Comparison of ENCODE assay signal across 9 mouse cellular contexts in the genomic region with DNA sequence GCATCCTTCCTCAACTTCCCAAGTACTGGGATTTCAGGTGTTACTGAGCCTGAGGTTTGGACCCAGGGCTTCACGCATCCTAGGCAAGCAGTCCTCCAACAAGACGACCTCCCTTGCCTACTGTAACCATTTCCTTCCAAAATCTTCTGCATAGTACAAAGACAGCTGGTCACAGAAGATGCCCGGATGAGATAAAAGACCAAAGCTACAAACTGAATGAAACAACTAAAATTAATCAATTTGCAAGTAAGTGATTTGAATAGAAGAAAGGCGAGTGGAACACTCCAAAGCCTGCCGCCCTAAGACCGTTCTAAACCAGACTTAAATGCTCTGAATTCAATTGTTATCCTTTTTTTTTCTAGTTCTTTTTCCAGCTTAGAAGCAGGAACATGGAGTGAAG. TPM values are rescaled to one million over a fixed set of nuclear protein-coding genes. Genes with fewer than 3 reads are reported as not detected.
DNase-seq lines count a peak whose midpoint lies in the region; ATAC-seq lines count a peak whose summit lies in the region.
"Had no signal": no experiment of that assay in that cellular context is flagged by ENCODE, and none has a peak within 500 bp of the region (broad histone marks: within the 10 kb centered on the region; RNA-seq: fewer than 3 reads in every experiment).

No protein-coding gene starts in this region.

- DNase-seq in hindbrain, embryonic 14.5 days (ENCODE audit: low spot score): no peak
- DNase-seq in hindbrain, embryonic 11.5 days (ENCODE audit: low spot score): no peak
- DNase-seq in midbrain, embryonic 14.5 days: no peak
- no peak for DNase-seq in urinary bladder, adult 2 months (ENCODE audit: low spot score)
- no peak for DNase-seq in frontal cortex, adult 2 months (ENCODE audit: extremely low spot score in 1 of 2, low spot score in 1 of 2)
- DNase-seq: cerebellum, postnatal 14 days had no signal

- peak overlapping the region; percentile 32 for H3K4me2 ChIP-seq in hindbrain, embryonic 14.5 days (replicated peaks)
- no peak overlapping the region for H3K4me2 ChIP-seq in hindbrain, embryonic 11.5 days (replicated peaks; ENCODE audit: low read depth, low read length)
- peak overlapping the region; percentile 44; the same call in 1 of the 2 replicates for H3K4me2 ChIP-seq in embryonic facial prominence, embryonic 12.5 days (replicated peaks)
- H3K4me2 ChIP-seq in forebrain, embryonic 16.5 days (ENCODE audit: low read length): peak overlapping the region; percentile 47
- H3K4me2 ChIP-seq in midbrain, embryonic 14.5 days (ENCODE audit: low read length): peak overlapping the region; percentile 36; the same call in 1 of the 2 replicates

- no peak overlapping the region for H3K4me3 ChIP-seq in hindbrain, embryonic 14.5 days (replicated peaks; ENCODE audit: low read length)
- H3K4me3 ChIP-seq in hindbrain, embryonic 11.5 days (ENCODE audit: low read depth, low read length): no peak overlapping the region
- H3K4me3 ChIP-seq in embryonic facial prominence, embryonic 12.5 days: no peak overlapping the region
- no peak overlapping the region for H3K4me3 ChIP-seq in forebrain, embryonic 16.5 days (replicated peaks; ENCODE audit: low read length)
- no peak overlapping the region for H3K4me3 ChIP-seq in midbrain, embryonic 14.5 days (replicated peaks; ENCODE audit: low read depth, low read length)
- H3K4me3 ChIP-seq: left cerebral cortex, adult 2 months had no signal

- WGBS in hindbrain, embryonic 14.5 days: 50% methylated on average over 6 of the region's 6 CpGs
- WGBS in hindbrain, embryonic 11.5 days: 57% methylated on average over 6 of the region's 6 CpGs
- WGBS in embryonic facial prominence, embryonic 12.5 days: 58% methylated on average over 6 of the region's 6 CpGs
- WGBS in forebrain, embryonic 16.5 days: 26% methylated on average over 6 of the region's 6 CpGs
- WGBS in midbrain, embryonic 14.5 days: 53% methylated on average over 6 of the region's 6 CpGs

- H3K27ac ChIP-seq in hindbrain, embryonic 14.5 days: peak overlapping the region; percentile 3; the same call in 1 of the 2 replicates
- no peak overlapping the region for H3K27ac ChIP-seq in hindbrain, embryonic 11.5 days (ENCODE audit: low read depth, low read length)
- H3K27ac ChIP-seq in embryonic facial prominence, embryonic 12.5 days: no peak overlapping the region
- H3K27ac ChIP-seq in forebrain, embryonic 16.5 days (ENCODE audit: low read length): peak overlapping the region; percentile 60; the same call in 1 of the 2 replicates
- H3K27ac ChIP-seq in midbrain, embryonic 14.5 days (replicated peaks; ENCODE audit: low read depth, low read length): peak overlapping the region; percentile 33; the same call in 1 of the 2 replicates
- H3K27ac ChIP-seq: left cerebral cortex, adult 2 months had no signal

- peaks cover 40% of the 10 kb centered on the region for H3K4me1 ChIP-seq in hindbrain, embryonic 14.5 days (replicated peaks; ENCODE audit: control insufficient read depth, insufficient read depth, low read length)
- H3K4me1 ChIP-seq in hindbrain, embryonic 11.5 days (replicated peaks; ENCODE audit: control insufficient read depth, insufficient read depth, low read length): peaks cover 9% of the 10 kb centered on the region; the same call in 1 of the 2 replicates
- peaks cover 19% of the 10 kb centered on the region for H3K4me1 ChIP-seq in embryonic facial prominence, embryonic 12.5 days
- peaks cover 43% of the 10 kb centered on the region for H3K4me1 ChIP-seq in forebrain, embryonic 16.5 days (replicated peaks; ENCODE audit: control insufficient read depth, insufficient read depth, low read length)
- peaks cover 33% of the 10 kb centered on the region for H3K4me1 ChIP-seq in midbrain, embryonic 14.5 days (ENCODE audit: control insufficient read depth, insufficient read depth, low read length)

- H3K9ac ChIP-seq in hindbrain, embryonic 14.5 days: 0 out of 2 replicates have a peak overlapping the region, but pooled peaks have one; percentile 28
- H3K9ac ChIP-seq in hindbrain, embryonic 11.5 days (ENCODE audit: low read depth, low read length): no peak overlapping the region
- no peak overlapping the region for H3K9ac ChIP-seq in embryonic facial prominence, embryonic 12.5 days
- no peak overlapping the region for H3K9ac ChIP-seq in forebrain, embryonic 16.5 days (replicated peaks; ENCODE audit: low read depth, low read length)
- no peak overlapping the region for H3K9ac ChIP-seq in midbrain, embryonic 14.5 days (replicated peaks; ENCODE audit: low read length)

- H3K9me3 ChIP-seq in hindbrain, embryonic 14.5 days (ENCODE audit: control insufficient read depth, low read length): no peaks in the 10 kb centered on the region
- H3K9me3 ChIP-seq in hindbrain, embryonic 11.5 days (ENCODE audit: control insufficient read depth, low read length): no peaks in the 10 kb centered on the region
- H3K9me3 ChIP-seq in embryonic facial prominence, embryonic 12.5 days: no peaks in the 10 kb centered on the region
- no peaks in the 10 kb centered on the region for H3K9me3 ChIP-seq in forebrain, embryonic 16.5 days (ENCODE audit: control insufficient read depth, low read length)
- no peaks in the 10 kb centered on the region for H3K9me3 ChIP-seq in midbrain, embryonic 14.5 days (ENCODE audit: control insufficient read depth, low read length)

- no peaks in the 10 kb centered on the region for H3K27me3 ChIP-seq in hindbrain, embryonic 14.5 days (ENCODE audit: control insufficient read depth, insufficient read depth, low read length)
- H3K27me3 ChIP-seq in hindbrain, embryonic 11.5 days (ENCODE audit: control insufficient read depth, insufficient read depth, low read length): peaks cover 7% of the 10 kb centered on the region
- H3K27me3 ChIP-seq in embryonic facial prominence, embryonic 12.5 days: peaks cover 23% of the 10 kb centered on the region
- H3K27me3 ChIP-seq in forebrain, embryonic 16.5 days (replicated peaks; ENCODE audit: control insufficient read depth, insufficient read depth, low read length): no peaks in the 10 kb centered on the region
- H3K27me3 ChIP-seq in midbrain, embryonic 14.5 days (ENCODE audit: control insufficient read depth, insufficient read depth, low read length): no peaks in the 10 kb centered on the region

- no peak for ATAC-seq in hindbrain, embryonic 14.5 days (ENCODE audit: low FRiP score)
- ATAC-seq in hindbrain, embryonic 11.5 days (ENCODE audit: low FRiP score): no peak
- ATAC-seq in embryonic facial prominence, embryonic 12.5 days (ENCODE audit: insufficient number of reproducible peaks, insufficient read depth, low FRiP score, low TSS enrichment): no peak
- no peak for ATAC-seq in forebrain, embryonic 16.5 days
- no peak for ATAC-seq in midbrain, embryonic 14.5 days (ENCODE audit: low FRiP score, low TSS enrichment)

- H3K36me3 ChIP-seq in hindbrain, embryonic 14.5 days (replicated peaks; ENCODE audit: control insufficient read depth, insufficient read depth): no peaks in the 10 kb centered on the region
- H3K36me3 ChIP-seq in hindbrain, embryonic 11.5 days (ENCODE audit: control insufficient read depth, insufficient read depth, low read length): no peaks in the 10 kb centered on the region
- no peaks in the 10 kb centered on the region for H3K36me3 ChIP-seq in embryonic facial prominence, embryonic 12.5 days
- H3K36me3 ChIP-seq in forebrain, embryonic 16.5 days (ENCODE audit: control insufficient read depth, insufficient read depth): no peaks in the 10 kb centered on the region
- H3K36me3 ChIP-seq in midbrain, embryonic 14.5 days (ENCODE audit: control insufficient read depth, insufficient read depth, low read length): no peaks in the 10 kb centered on the region

RNA-seq across cellular contexts. Expression of a gene that starts 5.6 kb away (rescaled TPM):
- polyA plus RNA-seq in hindbrain, embryonic 14.5 days (2014; fragmentation: Nextera tagmentation; extraction: Ambion mirVana): 19.1 and 23.4 TPM in 2 replicates
- 11.2 and 14.4 TPM in 2 replicates for polyA plus RNA-seq in hindbrain, embryonic 11.5 days (2014; fragmentation: Nextera tagmentation; extraction: Ambion mirVana)
- polyA plus RNA-seq in embryonic facial prominence, embryonic 12.5 days (2016; fragmentation: Nextera tagmentation; extraction: Ambion mirVana): 7.9 and 8.9 TPM in 2 replicates
- 28.9 and 31.9 TPM in 2 replicates for polyA plus RNA-seq in forebrain, embryonic 16.5 days (2015; fragmentation: Nextera tagmentation; extraction: Ambion mirVana)
- 30.6 and 32.7 TPM in 2 replicates for polyA plus RNA-seq in midbrain, embryonic 14.5 days (2014; fragmentation: Nextera tagmentation; extraction: Ambion mirVana)
- polyA plus RNA-seq in urinary bladder, adult 2 months (2012; rRNA removed): 0.95 and 1.5 TPM in 2 replicates
- 10.8 and 11.1 TPM in 2 replicates for polyA plus RNA-seq in frontal cortex, adult 2 months (2012; rRNA removed)

RNA-seq across cellular contexts. Expression of a gene that starts 12.5 kb away (rescaled TPM):
- 5.4 and 5.5 TPM in 2 replicates for polyA plus RNA-seq in hindbrain, embryonic 14.5 days (2014; fragmentation: Nextera tagmentation; extraction: Ambion mirVana)
- polyA plus RNA-seq in hindbrain, embryonic 11.5 days (2014; fragmentation: Nextera tagmentation; extraction: Ambion mirVana): 5.0 and 6.8 TPM in 2 replicates
- 9.2 and 9.9 TPM in 2 replicates for polyA plus RNA-seq in embryonic facial prominence, embryonic 12.5 days (2016; fragmentation: Nextera tagmentation; extraction: Ambion mirVana)
- 10.4 and 12.2 TPM in 2 replicates for polyA plus RNA-seq in forebrain, embryonic 16.5 days (2015; fragmentation: Nextera tagmentation; extraction: Ambion mirVana)
- 5.6 and 7.3 TPM in 2 replicates for polyA plus RNA-seq in midbrain, embryonic 14.5 days (2014; fragmentation: Nextera tagmentation; extraction: Ambion mirVana)
- 1.8 and 2.3 TPM in 2 replicates for polyA plus RNA-seq in urinary bladder, adult 2 months (2012; rRNA removed)
- polyA plus RNA-seq in frontal cortex, adult 2 months (2012; rRNA removed): 7.5 and 8.3 TPM in 2 replicates

RNA-seq across cellular contexts. Expression of a gene that starts 33.6 kb away (rescaled TPM):
- polyA plus RNA-seq in hindbrain, embryonic 14.5 days (2014; fragmentation: Nextera tagmentation; extraction: Ambion mirVana): 6.7 and 6.8 TPM in 2 replicates
- polyA plus RNA-seq in hindbrain, embryonic 11.5 days (2014; fragmentation: Nextera tagmentation; extraction: Ambion mirVana): 31.5 and 33.3 TPM in 2 replicates
- polyA plus RNA-seq in embryonic facial prominence, embryonic 12.5 days (2016; fragmentation: Nextera tagmentation; extraction: Ambion mirVana): 32.9 and 33.1 TPM in 2 replicates
- 8.5 and 10.8 TPM in 2 replicates for polyA plus RNA-seq in forebrain, embryonic 16.5 days (2015; fragmentation: Nextera tagmentation; extraction: Ambion mirVana)
- polyA plus RNA-seq in midbrain, embryonic 14.5 days (2014; fragmentation: Nextera tagmentation; extraction: Ambion mirVana): 4.7 and 8.5 TPM in 2 replicates
- 4.3 and 4.6 TPM in 2 replicates for polyA plus RNA-seq in urinary bladder, adult 2 months (2012; rRNA removed)
- 3.5 and 3.8 TPM in 2 replicates for polyA plus RNA-seq in frontal cortex, adult 2 months (2012; rRNA removed)

Comparison
In these comparisons a context has a peak if more than half of its experiments do, and no peak if none do; other contexts are left out.
1. H3K27ac ChIP-seq: peak in hindbrain, embryonic 14.5 days (single experiment), forebrain, embryonic 16.5 days (single experiment) and midbrain, embryonic 14.5 days (single experiment); none in hindbrain, embryonic 11.5 days (single experiment) and embryonic facial prominence, embryonic 12.5 days (single experiment).